Mouse (Mus musculus) frontal cortex, postnatal 14 days (tissue): ENCODE measurements around the gene Arhgef11.
"Not testable (repeated sequence)": the region's sequence is repeated elsewhere in the genome, so short reads cannot be mapped to it uniquely, and the experiment has no call there.

Experiments used
- DNase-seq, 2 experiments: peaks; one replicate each; pipeline ENCODE4 v3.0.0; 2022; ENCODE audit warnings: low spot score in 2 of 2

The Arhgef11 gene

DNA sequence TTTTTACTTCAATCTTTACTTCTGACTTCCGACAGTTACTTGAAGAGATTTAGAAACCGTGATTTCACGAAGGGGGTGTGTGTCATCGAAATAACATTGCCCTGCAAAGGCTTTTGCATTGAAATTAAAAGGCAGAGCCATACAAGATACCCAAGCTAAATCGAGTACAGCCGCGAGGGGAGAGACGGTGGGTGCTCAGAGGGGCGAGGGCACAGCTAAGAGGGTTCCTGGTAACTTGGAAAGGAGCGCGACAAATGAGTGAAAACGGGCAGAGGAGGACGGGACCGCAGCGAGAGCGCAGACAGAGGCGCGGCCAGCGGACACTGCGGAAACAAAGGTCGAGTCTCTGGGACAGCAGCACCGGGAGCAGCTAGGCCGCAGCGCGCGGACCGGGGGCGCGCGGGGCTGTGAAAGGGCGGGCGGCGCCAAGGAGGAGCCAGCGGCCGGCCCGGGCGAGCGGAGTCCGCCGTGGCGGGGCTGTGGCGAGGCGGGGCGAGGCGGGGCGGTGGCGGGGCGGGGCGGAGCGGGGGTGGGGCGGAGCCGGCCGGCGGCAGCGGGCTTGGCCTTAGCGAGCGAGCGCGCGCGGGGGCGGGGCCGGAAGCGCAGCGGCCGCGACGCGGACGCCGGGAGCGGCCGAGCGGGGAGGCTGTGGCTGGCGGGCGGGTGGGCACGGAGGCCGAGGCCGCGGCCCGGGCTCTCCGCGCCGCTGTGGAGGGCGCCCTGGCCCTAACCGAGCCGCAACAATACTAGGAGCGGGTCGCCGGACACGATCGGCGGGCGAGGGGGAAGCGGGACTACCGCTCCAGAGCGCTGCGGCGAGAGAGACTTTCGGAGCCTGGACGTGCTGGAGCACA lies at the start of gene Arhgef11:
Gene Arhgef11, plus strand, starts transcription at position 603 of the 854 bp plus-strand sequence.
- DNase-seq = peak; percentile 32 to 56

DNA sequence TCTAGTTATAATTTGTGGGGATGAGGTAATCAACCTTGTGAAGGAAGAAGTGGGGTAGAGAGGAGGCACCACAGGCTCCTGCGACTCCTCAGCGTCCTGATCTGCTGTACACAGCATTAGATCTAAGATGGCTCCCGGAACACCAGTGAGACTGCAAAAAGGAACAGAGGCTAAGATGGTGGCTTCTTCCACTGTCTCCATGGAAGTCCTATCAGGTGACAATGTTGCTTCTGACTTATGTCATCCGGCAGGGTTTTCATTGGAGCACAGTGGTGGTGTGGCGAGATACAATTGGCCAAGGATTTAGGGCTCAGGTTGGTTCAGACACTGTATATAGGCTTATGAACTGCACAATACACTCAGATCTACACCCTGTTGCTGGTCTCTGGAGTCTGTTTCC lies 48.7 kb upstream of the Arhgef11 start:
- no peak for DNase-seq

DNA sequence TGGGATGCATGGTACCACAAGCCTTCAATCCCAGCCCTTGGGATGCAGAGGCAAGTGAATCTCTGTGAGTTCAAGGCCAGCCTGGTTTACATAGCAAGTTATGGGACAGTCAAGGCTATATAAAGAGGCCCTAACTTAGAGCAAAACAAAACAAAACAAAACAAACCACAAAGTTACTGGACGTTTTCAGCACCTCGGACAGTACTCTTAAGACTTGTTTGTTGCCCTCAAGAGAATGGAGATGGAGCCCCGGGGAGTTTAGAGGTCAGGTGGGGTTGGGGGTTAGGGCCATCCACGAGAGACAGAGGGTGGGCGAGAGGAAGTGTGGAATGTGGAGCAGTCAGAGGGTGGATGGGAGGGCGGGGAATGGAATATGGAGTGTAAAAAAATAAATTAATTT lies 41.6 kb upstream of the Arhgef11 start:
- no peak for DNase-seq

DNA sequence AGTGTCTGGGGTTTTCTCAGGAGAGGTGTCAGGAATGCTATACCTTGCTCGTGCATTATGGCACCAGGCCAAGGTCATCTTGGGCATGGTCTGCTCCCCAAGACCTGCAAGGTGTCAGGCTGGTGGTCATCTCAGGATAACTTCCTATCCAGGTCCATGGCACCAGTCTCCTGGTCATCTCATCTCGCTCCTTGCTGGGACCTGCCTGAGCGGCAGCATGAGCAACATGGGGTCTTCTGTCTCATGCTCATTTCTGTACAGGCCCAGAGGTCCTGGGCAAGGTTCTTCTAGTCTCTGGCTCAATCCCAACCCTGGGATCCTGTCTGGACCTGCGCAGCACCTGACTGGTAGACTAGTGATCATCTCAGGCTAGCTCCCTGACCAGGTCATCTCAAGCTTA lies 35.1 kb upstream of the Arhgef11 start:
- DNase-seq = no peak

DNA sequence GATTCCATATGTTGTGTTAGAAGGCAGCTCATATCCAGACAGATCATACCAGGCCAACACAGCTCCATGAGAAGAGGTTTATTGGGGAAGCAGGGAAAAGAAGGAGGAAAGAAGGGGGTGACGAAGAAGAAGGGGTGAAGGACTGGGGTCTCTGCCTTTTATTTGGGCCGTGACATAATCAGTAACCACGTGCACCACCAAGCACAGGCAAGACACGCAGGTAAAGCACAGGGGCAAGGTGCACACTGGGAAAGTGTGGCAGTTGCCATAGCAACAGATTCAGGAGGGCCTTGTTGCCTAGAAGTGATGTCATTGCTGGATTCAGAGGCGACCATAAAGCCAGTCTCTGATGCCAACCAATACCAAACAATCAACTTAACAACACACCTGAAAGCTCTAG lies 23.6 kb upstream of the Arhgef11 start:
- DNase-seq = no peak

DNA sequence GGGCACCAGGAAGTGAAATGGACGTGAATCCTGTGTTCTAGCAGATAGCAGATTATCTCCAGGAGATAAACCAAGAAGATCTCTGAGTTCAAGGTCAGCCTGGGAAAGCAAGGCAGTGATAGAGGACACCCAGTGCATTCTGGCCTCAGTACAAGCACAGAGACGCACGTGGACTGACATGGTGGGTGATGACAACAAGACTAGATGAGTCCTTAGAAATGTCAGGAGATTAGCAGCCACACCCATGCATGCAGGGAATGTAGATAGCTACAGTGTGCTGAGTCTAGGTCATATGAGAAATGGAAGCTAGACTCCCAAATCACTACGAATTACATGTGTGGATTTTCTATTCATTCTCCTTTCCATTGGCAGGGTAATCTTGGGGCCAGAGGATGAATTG lies 22.0 kb upstream of the Arhgef11 start:
- DNase-seq = not testable (repeated sequence)

DNA sequence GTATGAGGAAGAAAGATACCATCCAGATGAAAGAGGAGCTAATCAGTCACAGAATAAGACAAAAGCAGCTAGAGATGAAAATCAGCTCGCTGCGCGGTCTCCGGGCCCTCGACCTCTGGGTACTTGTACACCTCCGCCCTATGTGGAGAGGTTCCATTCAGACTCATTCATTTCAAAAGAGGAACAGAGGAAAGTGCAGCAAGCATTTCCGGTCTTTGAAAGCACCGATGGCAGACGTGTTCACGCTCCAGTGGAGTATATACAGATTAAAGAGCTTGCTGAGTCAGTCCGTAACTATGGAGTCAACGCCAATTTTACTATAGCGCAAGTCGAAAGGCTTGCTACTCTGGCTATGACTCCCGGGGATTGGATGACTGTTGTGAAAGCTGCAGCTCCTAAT lies 16.3 kb upstream of the Arhgef11 start:
- DNase-seq = not testable (repeated sequence)

DNA sequence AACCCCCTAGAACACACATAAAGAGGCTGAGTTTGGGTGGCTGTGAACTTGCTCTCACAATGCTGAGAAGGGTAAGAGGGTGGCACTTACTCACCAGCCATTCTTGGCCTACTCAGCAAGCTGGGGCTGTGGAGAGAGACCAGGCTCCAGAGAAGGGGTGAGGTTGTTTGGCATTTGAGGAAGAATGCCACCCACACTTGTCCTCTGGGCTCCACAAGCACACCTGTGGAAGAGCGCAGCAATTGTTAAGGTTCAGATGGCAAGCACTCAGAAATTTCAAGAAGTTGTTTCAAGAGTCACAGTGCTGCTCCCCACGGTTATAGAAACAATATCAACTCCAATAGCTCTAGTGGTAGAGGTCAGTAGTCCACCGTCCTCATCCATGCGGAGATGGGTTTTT lies 1.0 kb upstream of the Arhgef11 start:
- no peak for DNase-seq

DNA sequence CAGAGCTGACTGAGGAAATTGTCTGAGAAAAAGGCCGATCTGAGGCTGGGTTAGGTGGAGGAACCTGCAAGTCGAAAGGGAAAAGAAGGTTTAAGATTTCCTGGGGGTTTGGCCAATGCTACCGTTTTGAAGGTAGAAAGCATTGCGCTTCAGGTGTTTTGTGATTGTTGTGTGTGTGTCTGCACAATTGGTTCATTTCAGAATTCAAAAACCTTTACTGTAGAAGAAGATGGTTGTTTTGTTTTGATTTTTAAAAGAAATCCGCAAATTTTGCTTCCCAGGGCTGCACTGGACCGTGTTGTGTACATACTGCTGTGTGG lies 412 bp downstream of the Arhgef11 start:
- no peak for DNase-seq

DNA sequence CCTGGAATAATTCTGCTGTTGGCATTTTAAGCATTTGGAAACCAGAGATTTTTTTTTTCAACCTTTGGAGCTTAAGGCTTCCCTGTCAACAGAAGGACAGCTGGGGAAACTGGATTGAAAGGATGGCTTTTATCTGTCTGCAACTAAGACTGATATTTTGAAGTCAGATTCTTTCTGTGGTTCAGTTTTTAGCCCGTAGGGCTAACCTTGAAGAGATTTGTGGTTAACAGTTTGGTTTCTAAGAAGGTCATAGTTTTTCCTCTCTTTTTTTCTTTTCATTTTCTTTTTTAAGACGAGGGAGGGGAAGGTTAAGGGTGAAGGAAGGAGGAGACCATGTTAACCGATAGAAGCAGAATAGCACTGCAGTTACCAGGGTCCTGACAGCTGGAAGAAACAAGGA lies 881 bp downstream of the Arhgef11 start:
- DNase-seq = no peak

DNA sequence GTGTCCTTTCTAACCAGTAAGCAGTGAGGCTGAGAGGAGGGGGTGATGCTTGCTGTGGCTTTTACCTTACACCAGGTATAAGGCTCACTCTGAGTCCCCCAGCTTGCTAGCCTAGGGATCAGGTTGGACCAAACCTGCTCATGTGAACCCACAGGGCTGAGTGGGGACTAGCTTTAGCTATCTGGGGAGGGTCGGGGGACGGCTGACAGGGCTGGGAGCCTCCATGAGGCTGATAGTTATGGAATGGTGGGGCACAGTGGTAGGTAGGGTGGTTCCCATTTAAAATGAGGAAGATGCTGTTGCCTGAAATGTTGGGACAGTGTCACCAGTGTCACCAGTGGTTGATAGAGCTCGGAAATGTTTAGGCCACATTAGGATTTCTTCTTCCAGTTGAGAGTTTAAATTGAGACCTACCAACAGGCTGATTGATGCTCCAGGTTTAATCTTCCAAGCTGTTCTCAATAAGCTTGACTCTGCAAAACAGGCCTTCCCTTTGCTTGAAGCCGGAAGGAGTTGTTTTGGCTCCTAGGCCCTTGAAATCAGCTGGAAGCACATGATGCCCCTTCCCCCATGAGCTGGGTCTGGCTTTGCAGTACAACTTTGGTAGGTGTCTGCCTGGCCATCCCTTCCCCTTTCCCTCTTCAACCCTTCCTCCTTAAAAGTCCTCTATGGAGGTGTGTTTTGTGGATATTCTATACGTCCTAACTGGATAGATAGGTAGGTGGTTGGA lies 1.8 kb downstream of the Arhgef11 start:
- DNase-seq = no peak

DNA sequence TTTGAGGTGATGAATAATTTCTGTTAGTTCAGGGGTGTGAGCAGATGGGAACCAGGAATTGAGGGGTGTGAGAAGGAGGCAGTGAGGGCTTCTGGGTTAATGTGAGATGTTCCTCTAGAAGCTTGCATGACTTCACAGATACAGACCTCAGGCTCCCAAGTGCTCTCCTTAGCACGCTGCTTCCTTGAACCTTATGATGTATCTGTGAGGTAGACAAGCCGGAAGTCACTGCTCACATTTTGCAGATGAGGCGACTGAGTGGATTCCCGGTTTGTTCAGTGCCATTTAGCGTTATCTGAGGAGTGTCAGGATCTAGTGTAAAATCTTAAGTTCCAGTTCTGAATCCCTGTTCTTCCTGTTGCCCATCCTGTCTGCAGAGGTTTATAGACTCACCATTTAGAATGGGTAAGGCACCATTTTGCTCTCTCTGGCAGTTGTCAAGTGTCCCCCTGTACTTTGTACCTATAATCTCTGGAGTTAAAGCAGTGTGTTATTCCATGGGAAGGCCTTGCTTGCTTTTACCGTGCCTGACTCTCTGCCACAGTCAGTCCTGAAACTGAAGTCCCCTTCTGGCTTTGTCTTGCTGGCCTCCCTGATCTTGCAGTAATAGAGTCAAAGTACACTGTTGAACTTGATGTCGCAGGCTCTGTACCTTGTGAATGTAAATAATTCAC lies 3.0 kb downstream of the Arhgef11 start:
- DNase-seq = no peak

DNA sequence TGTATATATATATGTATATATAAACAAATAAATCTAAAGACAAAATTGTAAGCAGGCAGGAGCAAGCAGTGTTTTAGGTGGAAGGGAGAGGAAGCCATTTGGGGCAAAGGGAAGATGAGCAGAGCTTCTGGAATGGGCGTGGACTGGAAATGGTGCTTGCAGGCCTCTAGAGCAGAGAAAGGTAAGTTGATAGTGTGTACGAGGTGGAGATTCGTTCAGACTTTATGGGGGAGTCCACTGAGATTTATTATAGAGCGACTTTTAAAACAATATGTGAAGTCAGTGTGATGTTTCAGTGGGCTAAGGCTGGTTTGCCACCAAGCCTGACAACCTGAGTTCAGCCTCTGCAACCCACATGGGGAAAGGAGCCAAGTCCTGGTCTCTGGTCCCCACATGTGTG lies 7.5 kb downstream of the Arhgef11 start:
- DNase-seq = no peak

DNA sequence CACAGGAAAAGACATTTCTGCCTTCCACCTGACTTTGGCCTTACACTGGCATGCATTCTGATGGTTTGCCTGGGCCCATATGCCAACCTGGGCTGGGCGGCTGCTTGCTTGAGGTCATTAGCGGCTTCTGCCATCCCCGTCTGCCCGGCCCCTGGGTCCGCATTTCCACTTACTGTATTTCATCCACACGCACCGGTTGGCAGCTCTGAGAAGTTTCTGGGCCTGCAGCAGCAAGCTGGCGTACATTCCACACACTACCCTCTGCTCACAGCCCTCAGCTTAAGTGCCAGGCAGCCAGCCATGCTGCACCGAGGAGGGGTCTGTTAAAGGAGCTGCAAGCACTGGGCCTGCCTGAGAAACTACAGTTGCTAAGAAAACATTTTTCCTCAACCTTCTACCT lies 13.5 kb downstream of the Arhgef11 start:
- no peak for DNase-seq

DNA sequence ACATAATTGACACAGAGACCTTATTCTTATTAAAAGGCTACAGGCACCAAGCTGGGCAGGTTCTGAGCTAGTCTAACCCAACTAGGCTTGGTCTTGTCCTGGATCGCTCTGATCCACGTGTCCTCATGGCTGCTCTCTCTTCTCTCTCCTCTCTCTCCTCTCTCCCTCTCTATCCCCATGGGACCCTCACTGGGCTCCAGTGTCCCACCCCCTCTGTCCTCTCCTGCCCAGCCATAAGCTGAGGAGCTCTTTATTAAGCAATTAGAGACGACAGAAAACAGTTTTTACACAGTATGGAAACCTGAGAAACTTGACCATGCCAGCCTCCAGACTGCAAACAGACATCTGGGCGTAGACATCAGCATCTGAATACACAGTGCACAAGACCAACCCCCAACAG lies 14.0 kb downstream of the Arhgef11 start:
- DNase-seq = no peak

DNA sequence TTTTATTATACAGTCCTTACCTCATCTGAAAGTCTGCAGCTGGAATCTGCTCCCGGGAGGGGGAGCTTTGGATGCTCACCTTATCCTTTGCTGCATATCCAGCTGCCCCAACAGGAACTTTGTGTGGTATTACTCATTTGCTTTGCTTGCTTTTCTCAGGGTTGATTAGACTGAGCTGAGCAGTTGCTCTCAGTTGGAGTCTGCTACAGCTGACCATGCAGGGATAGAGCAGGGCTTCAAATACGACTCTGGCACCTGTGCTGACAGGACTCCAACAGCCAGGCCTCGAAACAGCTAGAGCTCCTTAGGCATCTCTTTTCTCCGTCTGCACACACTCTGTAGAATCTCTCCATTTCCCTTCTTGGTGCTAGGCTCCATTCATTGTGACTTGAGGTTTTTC lies 18.2 kb downstream of the Arhgef11 start:
- no peak for DNase-seq

DNA sequence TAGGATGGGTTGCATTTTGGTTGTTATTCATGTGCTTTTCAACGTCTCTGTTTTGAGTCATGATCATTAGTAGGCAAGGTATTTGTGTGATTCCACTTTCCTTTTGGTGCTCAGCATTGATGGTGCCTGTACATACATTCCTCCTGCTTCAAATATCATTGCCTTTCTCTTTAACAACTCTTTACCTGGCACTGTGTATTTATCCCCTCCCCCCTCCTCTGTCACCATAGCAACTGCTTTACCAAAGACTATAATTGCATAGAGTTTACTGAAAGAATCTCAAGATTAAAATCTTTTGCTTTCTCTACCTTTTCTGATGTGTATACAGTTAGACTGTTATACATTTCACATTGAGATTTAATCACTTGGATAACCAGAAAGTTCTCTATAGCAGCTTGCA lies 26.1 kb downstream of the Arhgef11 start:
- no peak for DNase-seq

DNA sequence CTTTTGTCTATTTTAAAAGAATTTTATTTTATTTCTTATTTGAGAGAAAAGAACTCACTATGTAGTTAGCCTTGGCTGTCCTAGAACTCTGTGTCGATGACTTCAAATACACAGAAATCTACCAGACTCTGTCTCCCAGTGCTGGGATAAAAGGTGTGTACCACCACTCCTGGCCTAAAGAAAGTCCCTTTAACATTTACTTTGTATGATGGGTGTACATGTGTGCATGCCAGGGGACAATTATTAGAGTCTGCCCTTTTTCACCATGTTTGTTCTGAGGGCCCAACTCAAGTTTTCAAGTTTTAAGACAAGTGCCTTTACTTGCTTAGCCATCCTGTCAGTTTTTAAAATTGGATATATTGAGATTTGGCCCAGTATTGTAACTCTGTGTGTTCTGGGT lies 28.8 kb downstream of the Arhgef11 start:
- no peak for DNase-seq

DNA sequence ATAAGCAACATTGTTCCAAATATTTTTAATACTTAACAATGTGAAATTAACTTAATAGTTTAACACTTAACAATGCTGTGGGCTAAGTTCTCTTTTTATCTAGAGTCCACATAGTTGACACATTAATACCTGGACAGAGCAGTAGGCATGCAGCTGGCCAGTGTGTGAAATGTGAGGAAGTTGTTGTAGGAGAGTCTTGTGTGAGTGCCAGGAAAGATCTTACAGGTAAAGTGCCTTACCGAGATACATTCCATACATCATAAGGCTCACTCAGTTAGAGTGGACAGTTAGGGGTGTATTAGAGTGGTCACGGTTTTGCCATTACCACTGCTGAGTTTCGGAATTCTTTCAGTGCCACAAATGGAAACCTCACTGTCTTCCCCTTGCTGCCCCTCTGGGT lies 31.7 kb downstream of the Arhgef11 start:
- no peak for DNase-seq

DNA sequence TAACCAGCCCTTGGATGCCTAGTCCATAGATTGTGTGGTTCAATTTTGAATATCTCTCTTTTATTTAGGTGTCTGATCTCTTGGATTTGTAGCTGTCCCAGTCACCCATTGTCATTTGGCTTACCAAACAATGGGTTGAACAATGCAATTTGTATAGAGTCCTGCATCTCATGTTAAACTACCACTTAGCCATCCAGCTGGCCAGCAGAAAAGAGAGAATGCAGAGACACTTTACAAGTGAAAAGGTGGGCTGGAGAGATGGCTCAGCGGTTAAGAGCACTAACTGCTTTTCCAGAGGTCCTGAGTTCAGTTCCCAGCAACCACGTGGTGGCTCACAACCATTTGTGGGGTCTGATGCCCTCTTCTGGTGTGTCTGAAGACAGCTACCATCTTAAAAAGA lies 41.0 kb downstream of the Arhgef11 start:
- DNase-seq = no peak

DNA sequence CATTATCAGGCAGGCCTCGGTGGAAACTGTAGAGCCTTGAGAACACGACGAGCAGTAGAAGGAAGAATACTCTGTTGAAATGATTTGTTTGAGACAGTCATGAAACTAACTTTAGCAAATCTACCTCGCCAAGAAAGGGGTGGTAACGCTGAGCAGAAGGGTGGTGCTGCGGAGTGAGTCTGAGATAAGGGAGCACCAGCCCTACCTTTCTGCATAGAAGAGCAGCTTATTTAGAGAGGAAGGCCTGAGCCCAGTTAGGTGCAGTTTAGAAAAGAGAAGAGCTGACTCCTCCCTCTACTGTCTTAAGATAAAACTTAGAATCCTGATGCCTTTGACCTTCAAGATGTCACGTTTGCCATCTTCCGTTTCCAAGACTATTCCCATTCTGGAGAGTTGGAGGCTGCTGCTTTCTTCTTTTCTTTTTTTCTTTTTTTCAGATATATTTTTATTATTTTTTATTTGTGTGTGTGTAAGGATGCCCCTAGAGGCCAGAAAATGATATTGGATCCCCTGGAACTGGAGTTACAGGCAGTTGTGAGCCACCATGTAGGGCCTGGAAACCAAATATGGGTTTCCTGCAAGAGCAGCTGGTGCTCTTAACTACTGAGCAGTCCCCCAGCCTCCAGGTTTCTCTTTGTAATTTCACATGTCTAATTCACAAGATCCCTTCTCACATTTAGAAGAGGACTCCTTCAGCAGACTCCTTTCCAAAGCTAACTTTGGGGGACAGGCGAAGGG lies 42.5 kb downstream of the Arhgef11 start:
- no peak for DNase-seq

DNA sequence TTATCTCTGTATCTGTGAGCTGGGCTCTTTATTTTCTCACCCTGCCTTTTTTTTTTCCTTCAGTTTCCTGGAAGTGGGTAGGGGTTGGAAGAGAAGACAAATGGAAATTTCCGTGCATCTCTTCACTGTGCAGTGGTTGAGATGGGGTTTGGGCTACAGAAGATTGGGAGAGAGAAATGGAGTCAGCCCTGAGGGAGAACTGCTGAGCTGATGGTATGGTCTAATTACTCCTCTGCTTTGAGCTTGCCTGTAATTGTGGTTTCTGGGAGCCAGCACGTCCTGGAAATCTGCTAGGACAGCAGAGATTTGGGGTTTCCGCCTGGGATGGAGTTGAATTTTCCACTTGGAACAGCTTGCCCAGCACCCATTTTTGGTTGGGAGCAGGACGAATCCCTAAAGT lies 43.1 kb downstream of the Arhgef11 start:
- no peak for DNase-seq
